Mouse (Mus musculus) liver, embryonic 15.5 days (tissue): Measurements from ENCODE around the gene Psen2. TPM values are rescaled to one million over a fixed set of nuclear protein-coding genes. Genes with fewer than 3 reads are reported as not detected.
A peak's percentile ranks its signal among the peaks of the same experiment; 100 is the strongest.

Experiments used
- ATAC-seq: fragments of 200-750 bp; cut with Nextera tagmentation; 2 replicates; pipeline ENCODE4 v1.8.0; 2017; ENCODE audit warnings: moderate number of reproducible peaks, mild to moderate bottlenecking, moderate library complexity; ENCODE audit not compliant: insufficient read depth
- H3K27ac ChIP-seq: fragments of 300-500 bp; sonication (generic); replicated peaks from 2 replicates; pipeline ENCODE4 v1.5.1; 2015; ENCODE audit warnings: mild to moderate bottlenecking, inconsistent platforms
- H3K27me3 ChIP-seq: fragments of 300-500 bp; sonication (generic); 2 replicates; pipeline ENCODE4 v1.6.1; 2015; ENCODE audit warnings: mild to moderate bottlenecking, inconsistent platforms
- H3K36me3 ChIP-seq: fragments of 300-500 bp; sonication (generic); replicated peaks from 2 replicates; pipeline ENCODE4 v1.6.1; 2015; ENCODE audit warnings: moderate library complexity, mild to moderate bottlenecking, inconsistent platforms
- H3K4me1 ChIP-seq: fragments of 300-500 bp; sonication (generic); replicated peaks from 2 replicates; pipeline ENCODE4 v1.6.1; 2015; ENCODE audit warnings: inconsistent platforms
- H3K4me2 ChIP-seq: fragments of 300-500 bp; sonication (generic); 2 replicates; pipeline ENCODE4 v1.6.1; 2015; ENCODE audit warnings: moderate library complexity, mild to moderate bottlenecking, inconsistent platforms
- H3K4me3 ChIP-seq: fragments of 300-500 bp; sonication (generic); replicated peaks from 2 replicates; pipeline ENCODE4 v1.5.1; 2015; ENCODE audit warnings: mild to moderate bottlenecking, inconsistent platforms
- H3K9ac ChIP-seq: fragments of 300-500 bp; sonication (generic); 2 replicates; pipeline ENCODE4 v1.6.1; 2015; ENCODE audit warnings: moderate library complexity, mild to moderate bottlenecking, inconsistent platforms
- H3K9me3 ChIP-seq: fragments of 300-500 bp; sonication (generic); replicated peaks from 2 replicates; pipeline ENCODE4 v1.6.1; 2016; ENCODE audit warnings: inconsistent platforms
- WGBS: fragments of 180-500 bp; shearing (Covaris S2); methylation state at CpG from one replicate; pipeline ENCODE4 v1.1.7; 2015; ENCODE audit warnings: mixed read lengths; ENCODE audit not compliant: insufficient replicate concordance; 5-methylcytosine and 5-hydroxymethylcytosine counted together
- polyA plus RNA-seq: library from polyadenylated mRNA; unstranded; fragments of >200 nt; fragmentation: Nextera tagmentation; extraction: Ambion mirVana; gene quantifications from 2 replicates; pipeline ENCODE4 v1.2.1, GENCODE M21; 2015

The Psen2 gene
- polyA plus RNA-seq, 1 experiment from 2014 or later, result 27.0 TPM

DNA sequence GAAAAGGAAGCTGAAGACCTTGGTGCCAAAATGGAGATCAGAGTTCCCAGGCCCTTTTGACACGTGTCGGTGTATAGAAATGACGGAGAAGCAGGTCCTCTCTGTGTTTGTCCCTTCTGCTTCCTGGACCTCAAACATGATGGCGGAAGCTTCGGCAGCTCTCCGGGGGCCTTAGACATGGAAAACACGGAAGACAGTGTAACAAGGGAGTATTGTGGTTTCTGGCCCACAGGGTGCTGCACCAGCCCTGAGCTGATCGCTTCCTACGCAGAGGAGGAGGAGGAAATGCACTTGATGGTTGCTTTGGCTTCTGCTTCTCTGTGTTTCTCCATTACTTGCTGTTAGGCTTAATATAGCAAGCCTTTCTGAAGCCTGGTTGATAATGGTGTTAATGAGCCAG, 32.9 kb upstream of the Psen2 start:
- Histone ChIP-seq H3K9ac (no peak overlapping the region), H3K4me3 (no peak overlapping the region), H3K4me2 (no peak overlapping the region), H3K4me1 (peaks cover 11% of the 10 kb centered on the region), H3K9me3 (no peaks in the 10 kb centered on the region), H3K27me3 (no peaks in the 10 kb centered on the region), H3K36me3 (no peaks in the 10 kb centered on the region), H3K27ac (0 out of 2 replicates have a peak overlapping the region, but pooled peaks have one; percentile 21)
- no peak for ATAC-seq
- WGBS, result 33% methylated on average over 9 of the region's 9 CpGs

DNA sequence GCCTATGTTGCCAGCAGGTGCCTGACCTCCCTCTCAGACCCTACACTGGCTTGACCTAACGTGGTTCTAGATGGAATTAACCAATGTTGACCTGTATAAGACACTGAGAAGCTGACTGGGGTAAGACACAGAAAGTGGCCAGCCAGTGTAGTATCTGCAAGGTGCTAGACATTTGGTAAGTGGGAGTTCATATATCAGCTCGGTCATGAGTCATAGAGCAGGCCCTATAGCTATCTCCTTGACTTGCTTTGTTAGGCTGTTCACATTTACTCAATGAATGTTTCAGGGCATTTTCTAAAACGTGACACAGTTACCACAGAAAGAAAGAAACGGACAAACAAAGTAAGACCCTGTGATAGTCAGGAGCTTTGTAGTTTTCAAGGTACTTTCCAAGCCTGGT, 27.1 kb upstream of the Psen2 start:
- 52% methylated on average over 4 of the region's 4 CpGs for WGBS
- H3K9me3 ChIP-seq, result no peaks in the 10 kb centered on the region
- no peak overlapping the region for H3K4me2 ChIP-seq
- H3K27me3 ChIP-seq, result no peaks in the 10 kb centered on the region
- no peak overlapping the region for H3K4me3 ChIP-seq
- no peak for ATAC-seq
- no peak overlapping the region for H3K27ac ChIP-seq
- no peaks in the 10 kb centered on the region for H3K36me3 ChIP-seq
- H3K4me1 ChIP-seq, result peaks cover 13% of the 10 kb centered on the region
- no peak overlapping the region for H3K9ac ChIP-seq

DNA sequence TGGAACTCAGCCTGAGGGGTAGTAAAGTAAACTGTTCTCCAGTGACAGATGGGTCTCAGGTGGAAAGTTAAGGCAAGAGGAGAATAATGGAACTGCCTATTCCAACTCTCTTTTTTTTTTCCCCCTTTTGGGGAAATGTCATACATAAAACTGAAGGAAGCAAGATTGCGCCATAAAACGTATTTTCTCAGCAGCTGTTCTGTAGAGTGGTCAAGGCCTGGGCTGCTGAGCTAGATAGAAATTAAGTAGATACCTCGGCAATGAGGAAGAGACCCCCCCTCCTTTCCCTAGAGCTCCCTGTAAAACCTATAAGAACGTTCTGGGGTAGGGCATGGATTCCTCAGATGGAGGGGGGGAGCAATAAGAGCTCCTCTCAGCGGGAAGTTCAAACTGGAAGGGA, 26.6 kb upstream of the Psen2 start:
- H3K4me2 ChIP-seq, result no peak overlapping the region
- H3K4me1 ChIP-seq, result peaks cover 13% of the 10 kb centered on the region
- 53% methylated on average over 5 of the region's 5 CpGs for WGBS

DNA sequence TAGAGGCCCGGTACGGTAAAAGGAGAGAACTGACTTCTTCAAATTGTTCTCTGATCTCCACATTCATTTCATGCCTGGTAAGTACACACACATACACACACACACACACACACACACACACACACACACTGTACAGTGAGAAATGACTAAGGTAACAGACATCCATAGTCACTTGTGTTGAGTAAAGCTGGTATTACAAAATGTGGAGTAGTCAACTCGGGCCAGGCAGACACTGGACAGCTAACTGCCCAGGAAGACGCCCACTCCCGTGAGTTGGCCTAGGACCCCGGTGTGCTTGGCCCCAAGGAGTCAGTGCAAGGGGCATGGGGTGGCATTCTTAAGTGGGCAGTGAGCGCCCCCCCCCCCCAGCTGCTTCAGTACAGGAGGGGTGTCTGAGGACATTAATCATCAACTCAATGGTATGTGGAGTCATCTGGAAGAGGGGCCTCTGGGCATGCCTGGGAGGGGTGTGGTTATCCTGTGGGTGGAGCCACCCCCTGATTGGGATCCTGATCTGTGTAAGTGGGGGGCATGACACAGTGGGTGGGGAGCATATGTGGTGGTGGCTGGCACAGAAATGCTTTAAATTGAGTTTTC, 25.7 kb upstream of the Psen2 start:
- no peak overlapping the region for H3K27ac ChIP-seq
- H3K4me3 ChIP-seq, result no peak overlapping the region
- 0 out of 2 replicates have a peak overlapping the region, but pooled peaks have one; percentile 6 for H3K4me2 ChIP-seq
- no peaks in the 10 kb centered on the region for H3K36me3 ChIP-seq
- no peak overlapping the region for H3K9ac ChIP-seq
- ATAC-seq, result no peak
- 77% methylated on average over 7 of the region's 7 CpGs for WGBS
- no peaks in the 10 kb centered on the region for H3K9me3 ChIP-seq
- H3K4me1 ChIP-seq, result peaks cover 13% of the 10 kb centered on the region
- peaks cover 11% of the 10 kb centered on the region for H3K27me3 ChIP-seq

More for the DNA sequence above, 26.6 kb upstream of the Psen2 start:
- H3K9me3 ChIP-seq, result no peaks in the 10 kb centered on the region
- H3K4me3 ChIP-seq, result no peak overlapping the region
- H3K36me3 ChIP-seq, result no peaks in the 10 kb centered on the region
- H3K9ac ChIP-seq, result no peak overlapping the region
- 0 out of 2 replicates have a peak, but pooled peaks cover 4% of the 10 kb centered on the region for H3K27me3 ChIP-seq
- no peak overlapping the region for H3K27ac ChIP-seq
- no peak for ATAC-seq

DNA sequence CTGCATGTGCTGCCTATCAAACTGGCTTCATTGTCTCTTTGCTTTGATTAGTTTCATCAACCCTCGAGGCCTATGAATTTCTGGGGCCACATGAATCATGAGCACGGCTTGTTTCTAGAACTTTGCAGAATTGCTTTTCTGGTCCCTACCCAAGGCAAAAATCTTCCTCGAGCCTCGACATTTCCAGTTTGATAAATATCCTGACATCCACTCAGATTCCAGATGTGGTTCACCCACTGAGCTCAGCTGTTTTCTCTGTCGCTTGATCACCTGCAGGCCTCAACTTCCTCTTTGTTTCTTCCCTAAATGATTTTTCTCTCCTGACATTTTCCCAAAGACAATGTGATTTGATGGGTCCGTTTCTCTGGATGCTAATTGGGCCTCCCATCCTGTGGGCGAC, 25.0 kb upstream of the Psen2 start:
- 44% methylated on average over 7 of the region's 7 CpGs for WGBS
- peaks cover 12% of the 10 kb centered on the region for H3K27me3 ChIP-seq
- no peak overlapping the region for H3K9ac ChIP-seq
- peaks cover 13% of the 10 kb centered on the region for H3K4me1 ChIP-seq
- no peaks in the 10 kb centered on the region for H3K36me3 ChIP-seq
- H3K4me2 ChIP-seq, result no peak overlapping the region
- no peak for ATAC-seq
- no peak overlapping the region for H3K27ac ChIP-seq
- H3K9me3 ChIP-seq, result no peaks in the 10 kb centered on the region
- H3K4me3 ChIP-seq, result no peak overlapping the region

DNA sequence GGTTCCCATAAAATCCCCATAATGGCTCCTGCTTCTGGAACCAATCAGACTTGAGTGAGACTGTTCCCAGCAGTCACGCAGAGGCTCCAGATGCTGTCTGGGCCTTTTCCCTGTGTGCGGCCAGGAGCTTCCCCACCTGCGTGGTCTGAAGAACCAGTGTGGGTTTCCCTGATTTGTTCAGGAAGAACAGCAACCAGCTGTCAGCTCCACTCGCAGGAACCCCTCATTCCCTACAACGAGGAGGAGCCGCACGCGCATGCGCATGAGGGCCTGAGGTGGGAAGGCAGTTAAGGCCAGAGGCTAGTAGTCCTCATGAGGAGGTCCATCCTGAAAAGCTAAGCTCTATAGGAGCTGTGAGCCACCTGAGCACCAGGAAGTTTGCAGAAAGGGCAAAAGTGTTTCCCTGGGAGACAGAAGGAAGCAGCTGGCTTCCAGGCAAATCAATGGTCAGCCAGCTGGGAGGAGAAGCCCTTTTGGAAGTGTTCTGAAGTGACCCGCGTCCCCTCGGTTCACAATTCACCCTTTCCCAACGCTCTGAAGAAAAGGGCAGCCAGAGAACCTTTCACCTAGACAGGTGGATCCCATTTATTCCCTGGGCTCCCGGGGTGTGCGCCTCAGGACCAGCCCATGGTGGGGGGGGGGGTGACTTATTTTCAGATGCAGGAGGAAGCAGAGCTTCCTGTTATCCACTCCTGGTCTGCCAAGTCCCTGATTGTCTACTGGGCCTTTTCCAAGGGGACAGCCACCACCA, 23.0 kb upstream of the Psen2 start:
- Histone ChIP-seq H3K9me3 (no peaks in the 10 kb centered on the region), H3K36me3 (no peaks in the 10 kb centered on the region), H3K27me3 (peaks cover 12% of the 10 kb centered on the region), H3K27ac (no peak overlapping the region), H3K4me1 (peaks cover 13% of the 10 kb centered on the region), H3K4me2 (no peak overlapping the region), H3K4me3 (no peak overlapping the region), H3K9ac (no peak overlapping the region)
- ATAC-seq, result no peak
- 63% methylated on average over 15 of the region's 15 CpGs for WGBS

DNA sequence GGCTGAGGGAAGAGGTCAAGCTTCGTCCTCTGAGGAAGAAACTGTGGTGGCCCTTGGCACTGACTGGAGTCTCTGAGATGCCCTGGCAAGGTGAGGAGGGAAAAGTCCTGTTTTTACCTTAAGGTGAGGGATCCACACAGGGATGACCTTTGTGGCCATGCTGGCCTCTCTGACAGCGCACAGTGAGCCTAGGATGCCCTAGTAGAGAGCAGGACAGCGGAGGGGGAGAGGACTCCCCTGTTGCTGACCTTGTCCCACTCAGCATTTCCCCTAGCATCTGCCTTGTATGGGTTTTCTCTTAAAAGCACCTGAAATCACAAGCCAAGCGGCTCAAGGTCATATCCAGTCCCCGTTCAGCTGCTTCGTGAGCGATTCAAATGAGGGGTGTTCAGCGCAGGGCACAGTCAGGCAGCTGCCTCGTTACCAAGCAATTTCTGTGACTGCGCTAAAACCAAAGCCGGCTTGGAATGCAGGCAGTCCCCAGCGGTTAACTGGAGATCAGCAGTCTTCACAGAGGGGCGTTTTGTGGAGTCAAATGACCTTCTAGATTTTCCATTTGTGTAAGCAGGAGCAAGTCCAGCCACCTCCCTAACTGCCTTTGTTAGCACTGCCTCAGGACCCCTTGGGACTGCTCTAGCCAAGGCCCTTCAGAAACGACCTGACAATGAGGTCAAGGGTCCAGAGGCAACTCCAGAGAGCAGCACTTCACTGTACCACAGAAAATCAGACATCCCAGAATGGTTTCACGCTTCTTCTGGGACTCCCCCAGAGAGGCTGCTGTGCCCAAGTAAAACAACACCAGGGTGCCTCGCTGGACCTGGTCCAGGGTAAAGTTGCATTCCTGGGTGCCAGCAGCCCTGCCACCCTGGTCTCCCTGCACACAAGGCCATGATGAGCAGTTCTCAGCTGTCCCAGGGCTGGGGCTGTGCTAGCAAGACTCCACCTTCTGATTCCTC, 20.9 kb upstream of the Psen2 start:
- ATAC-seq, result no peak
- H3K9ac ChIP-seq, result no peak overlapping the region
- no peak overlapping the region for H3K4me3 ChIP-seq
- no peak overlapping the region for H3K27ac ChIP-seq
- H3K36me3 ChIP-seq, result no peaks in the 10 kb centered on the region
- H3K27me3 ChIP-seq, result peaks cover 12% of the 10 kb centered on the region
- WGBS, result 37% methylated on average over 16 of the region's 16 CpGs
- no peak overlapping the region for H3K4me2 ChIP-seq
- H3K9me3 ChIP-seq, result no peaks in the 10 kb centered on the region
- peaks cover 27% of the 10 kb centered on the region for H3K4me1 ChIP-seq

DNA sequence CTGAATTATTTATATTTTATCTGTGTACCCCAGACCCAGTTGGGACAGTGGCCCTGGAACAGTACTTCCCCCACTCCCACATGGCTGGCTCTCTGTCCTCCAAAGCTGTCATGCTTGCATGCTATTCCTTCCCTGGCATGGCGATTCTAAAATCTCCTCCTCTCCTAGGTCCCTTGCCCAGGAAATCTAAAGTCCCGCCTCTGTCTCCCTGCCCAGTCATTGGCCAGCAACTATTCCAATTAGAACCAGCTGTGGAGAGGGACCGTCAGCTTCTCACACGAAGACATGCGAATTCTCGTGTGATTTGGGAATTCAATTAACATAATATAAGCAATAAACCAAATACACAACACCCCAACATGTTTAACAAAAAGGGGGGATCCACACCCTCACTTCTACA, 19.3 kb upstream of the Psen2 start:
- 72% methylated on average over 6 of the region's 6 CpGs for WGBS
- ATAC-seq, result no peak
- Histone ChIP-seq H3K4me1 (peaks cover 22% of the 10 kb centered on the region), H3K9ac (no peak overlapping the region), H3K4me3 (no peak overlapping the region), H3K36me3 (no peaks in the 10 kb centered on the region), H3K4me2 (no peak overlapping the region), H3K9me3 (no peaks in the 10 kb centered on the region), H3K27ac (no peak overlapping the region), H3K27me3 (peaks cover 12% of the 10 kb centered on the region)

DNA sequence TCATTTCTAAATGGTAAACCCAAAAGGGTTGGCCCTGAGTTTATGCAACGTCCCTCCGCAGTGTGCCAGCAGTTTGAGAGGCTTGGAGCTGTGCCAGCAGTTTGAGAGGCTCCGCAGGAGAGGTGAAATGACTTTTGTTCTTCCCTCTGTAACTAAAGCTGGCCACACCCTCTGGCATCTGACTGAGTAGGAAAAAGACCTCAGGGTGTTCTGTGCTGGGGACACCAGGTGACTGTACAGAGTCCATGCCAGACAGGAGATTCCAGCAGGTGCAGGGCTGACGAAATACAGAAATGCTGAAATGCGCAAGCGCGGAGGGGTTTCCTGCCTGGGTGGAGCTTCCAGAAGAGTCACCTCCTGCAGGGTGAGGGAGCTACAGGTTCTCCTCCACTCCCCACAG, 16.4 kb upstream of the Psen2 start:
- Histone ChIP-seq H3K4me2 (peak overlapping the region; percentile 45), H3K4me3 (0 out of 2 replicates have a peak overlapping the region, but pooled peaks have one; percentile 4), H3K36me3 (no peaks in the 10 kb centered on the region), H3K27ac (no peak overlapping the region), H3K27me3 (peaks cover 7% of the 10 kb centered on the region), H3K9ac (no peak overlapping the region), H3K4me1 (peaks cover 21% of the 10 kb centered on the region), H3K9me3 (no peaks in the 10 kb centered on the region)
- peak; percentile 81 for ATAC-seq
- 24% methylated on average over 7 of the region's 7 CpGs for WGBS

DNA sequence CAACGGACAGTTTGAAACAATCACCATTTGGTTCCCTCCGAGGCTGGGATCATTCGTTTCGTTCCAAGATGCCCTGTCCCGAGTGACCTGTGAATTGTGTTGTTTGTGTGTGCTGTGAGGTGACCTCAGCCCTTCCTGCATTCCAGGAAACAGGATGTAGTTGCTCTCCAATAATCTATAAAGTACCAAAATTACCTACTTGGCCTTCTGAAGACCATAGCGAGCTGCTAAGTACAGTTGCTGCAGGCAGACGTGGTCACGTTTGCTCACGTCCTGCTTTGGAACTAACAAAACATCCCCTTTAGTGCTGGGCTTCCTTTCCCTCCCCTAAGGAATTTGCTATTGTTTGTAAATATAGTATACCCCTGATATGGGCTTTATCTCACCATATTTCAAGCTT, 14.3 kb upstream of the Psen2 start:
- no peaks in the 10 kb centered on the region for H3K9me3 ChIP-seq
- peaks cover 21% of the 10 kb centered on the region for H3K4me1 ChIP-seq
- H3K27me3 ChIP-seq, result no peaks in the 10 kb centered on the region
- H3K27ac ChIP-seq, result no peak overlapping the region
- H3K9ac ChIP-seq, result no peak overlapping the region
- ATAC-seq, result 0 out of 2 replicates have a peak, but pooled peaks have one; percentile 17
- H3K4me2 ChIP-seq, result no peak overlapping the region
- no peak overlapping the region for H3K4me3 ChIP-seq
- no peaks in the 10 kb centered on the region for H3K36me3 ChIP-seq
- 55% methylated on average over 9 of the region's 9 CpGs for WGBS
